In the genomic region with DNA sequence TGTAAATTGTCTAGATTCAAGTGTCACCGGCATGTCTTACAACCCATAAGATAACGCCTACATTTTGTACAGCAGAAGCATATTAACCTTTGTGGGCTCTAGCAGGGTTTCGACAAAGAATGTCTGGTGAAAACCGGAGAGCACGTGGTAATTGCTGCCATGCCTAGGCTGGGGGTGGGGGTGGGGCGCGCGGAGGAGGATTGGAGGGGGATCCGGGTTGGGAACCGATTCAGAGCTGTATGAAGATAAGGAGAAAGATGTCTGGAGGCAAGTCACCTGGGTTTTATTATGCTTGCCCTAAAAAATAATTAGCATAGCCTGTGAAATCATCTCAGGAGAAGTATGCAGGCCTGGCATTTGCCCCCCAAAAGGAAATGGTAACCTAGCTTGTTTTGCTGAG, we compare ENCODE assay signal across 12 mouse cellular contexts.
"Had no signal": no experiment of that assay in that cellular context is flagged by ENCODE, and none has a peak within 500 bp of the region (broad histone marks: within the 10 kb centered on the region; RNA-seq: fewer than 3 reads in every experiment).

No protein-coding gene starts in this region.

- DNase-seq: kidney, adult 9 months; kidney, postnatal 4 days; lung, adult 18-20 months; lung, postnatal 36 days; right cerebral cortex, postnatal 14 days; thymus, adult 2 months; thymus, postnatal 4 days had no signal

- H3K9me3 ChIP-seq: midbrain, embryonic 13.5 days; stomach, embryonic 15.5 days had no signal

- H3K9ac ChIP-seq: limb, embryonic 13.5 days; liver, embryonic 14.5 days; midbrain, embryonic 13.5 days; stomach, embryonic 15.5 days had no signal

- H3K27me3 ChIP-seq: midbrain, embryonic 13.5 days; stomach, embryonic 15.5 days had no signal

- ATAC-seq: midbrain, embryonic 13.5 days had no signal

- H3K27ac ChIP-seq: kidney, postnatal 0 days; limb, embryonic 13.5 days; liver, embryonic 14.5 days; midbrain, embryonic 13.5 days; stomach, embryonic 15.5 days had no signal

- H3K36me3 ChIP-seq: limb, embryonic 13.5 days; midbrain, embryonic 13.5 days; stomach, embryonic 15.5 days had no signal

- H3K4me2 ChIP-seq: limb, embryonic 13.5 days; midbrain, embryonic 13.5 days; stomach, embryonic 15.5 days had no signal

- H3K4me1 ChIP-seq: midbrain, embryonic 13.5 days had no signal

- H3K4me3 ChIP-seq: limb, embryonic 13.5 days; midbrain, embryonic 13.5 days; stomach, embryonic 15.5 days had no signal
